Mouse (Mus musculus) c-Kit-positive CD71-positive TER-119-positive erythroid progenitor cells, embryonic 14.5 days (primary cell): Measurements from ENCODE around the gene Supt6.

Experiments
- DNase-seq: peaks from one replicate; pipeline ENCODE4 v3.0.0-alpha.2; 2013; ENCODE audit warnings: low spot score

Supt6 gene

DNA sequence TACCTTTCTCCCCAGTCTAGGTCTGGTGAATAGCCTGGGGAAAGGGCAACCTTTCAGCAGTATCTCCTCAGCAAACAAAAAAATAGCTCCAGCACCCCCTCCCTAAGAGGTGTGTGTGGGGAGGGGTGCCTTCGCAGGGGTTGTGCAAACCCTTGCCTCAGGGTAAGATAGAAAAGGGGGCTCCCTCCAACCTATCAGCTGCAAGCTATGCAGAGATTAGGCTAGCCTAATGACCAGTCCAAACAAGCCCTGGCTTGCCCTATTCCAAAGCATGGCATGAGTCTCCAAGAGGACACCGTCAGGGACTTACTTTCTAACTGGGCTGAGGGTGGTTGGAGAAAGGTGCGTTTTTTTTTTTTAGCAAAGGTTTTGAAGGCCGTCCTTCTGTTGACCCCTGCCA, 79.6 kb downstream of the Supt6 start:
- no peak for DNase-seq

DNA sequence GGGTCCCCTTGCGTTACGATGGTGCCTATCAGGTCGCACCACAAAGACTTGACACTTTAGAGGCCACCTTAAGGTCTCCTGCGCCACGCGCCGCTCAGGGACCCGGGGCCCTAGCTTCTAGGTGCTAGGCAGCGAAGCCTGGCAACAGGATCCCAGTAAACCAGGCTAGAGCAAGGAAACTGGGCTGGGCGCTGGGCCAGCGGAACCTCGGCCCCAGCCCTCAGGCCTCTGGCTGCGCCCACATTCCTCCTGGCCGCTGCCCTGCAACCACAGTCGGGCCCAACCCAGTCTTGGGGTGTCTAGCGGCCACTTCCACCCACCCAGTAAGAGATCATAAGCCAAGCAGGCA, 80.1 kb downstream of the Supt6 start:
- DNase-seq = no peak

DNA sequence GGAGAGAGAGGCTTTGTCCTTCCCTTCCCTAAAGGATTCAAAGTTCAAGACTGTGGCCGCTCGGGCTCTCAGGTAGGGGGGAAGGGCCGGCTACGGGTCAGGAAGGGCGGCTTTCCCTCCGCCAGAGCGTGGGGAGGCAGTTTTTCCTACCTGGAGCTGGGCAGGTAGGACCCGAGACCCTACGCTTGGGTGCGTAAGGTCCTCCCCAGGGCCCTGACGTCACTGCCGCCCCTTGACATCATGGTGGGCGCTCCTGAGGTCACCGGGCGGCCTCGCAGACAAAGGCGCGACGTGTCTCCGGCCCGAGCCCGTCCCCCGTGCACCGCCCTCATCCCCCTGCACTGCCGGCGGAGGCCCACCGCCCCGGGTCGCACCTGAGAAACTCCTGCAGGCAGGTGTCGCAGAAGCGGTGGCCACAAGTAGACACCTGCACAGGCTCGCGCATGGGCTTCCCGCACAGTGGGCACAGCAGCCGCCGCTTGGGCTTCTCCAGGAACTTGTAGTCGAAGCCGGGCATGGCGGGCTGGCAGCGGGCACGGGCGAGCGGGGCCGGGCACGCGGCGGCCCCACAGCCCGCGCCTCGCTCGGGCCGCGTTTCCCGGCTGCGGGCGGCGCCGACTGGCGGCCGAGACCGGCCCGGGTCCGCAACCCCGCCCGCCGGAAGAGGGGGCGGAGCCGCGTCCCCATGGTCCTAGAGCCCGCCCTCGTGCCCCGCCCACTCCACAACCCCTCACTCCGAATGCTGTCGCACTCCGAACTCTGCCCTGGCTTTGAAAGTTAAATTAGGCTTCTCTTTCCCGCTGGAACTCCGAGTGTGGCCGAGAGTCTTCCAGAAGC, 80.6 kb downstream of the Supt6 start, which contains the start of gene Traf4:
Traf4 (minus strand) TSS at position 666 of the 837 bp plus-strand sequence.
- peak; percentile 82 for DNase-seq

DNA sequence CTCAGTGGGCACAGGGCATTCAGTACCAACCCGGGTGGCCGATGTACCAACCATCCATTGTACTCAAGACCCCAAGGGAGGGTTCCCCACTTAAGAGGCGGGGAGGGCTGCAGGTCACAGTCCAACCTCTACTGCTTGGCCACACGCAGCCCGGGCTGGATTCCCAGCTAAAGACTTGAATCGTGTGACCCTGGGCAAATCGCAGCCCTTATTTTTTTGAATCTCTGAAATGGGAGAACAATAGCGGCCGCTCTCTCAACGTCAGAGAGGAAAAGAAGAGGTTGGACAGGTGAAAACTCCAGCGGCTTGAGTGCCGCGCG, 81.2 kb downstream of the Supt6 start:
- no peak for DNase-seq

DNA sequence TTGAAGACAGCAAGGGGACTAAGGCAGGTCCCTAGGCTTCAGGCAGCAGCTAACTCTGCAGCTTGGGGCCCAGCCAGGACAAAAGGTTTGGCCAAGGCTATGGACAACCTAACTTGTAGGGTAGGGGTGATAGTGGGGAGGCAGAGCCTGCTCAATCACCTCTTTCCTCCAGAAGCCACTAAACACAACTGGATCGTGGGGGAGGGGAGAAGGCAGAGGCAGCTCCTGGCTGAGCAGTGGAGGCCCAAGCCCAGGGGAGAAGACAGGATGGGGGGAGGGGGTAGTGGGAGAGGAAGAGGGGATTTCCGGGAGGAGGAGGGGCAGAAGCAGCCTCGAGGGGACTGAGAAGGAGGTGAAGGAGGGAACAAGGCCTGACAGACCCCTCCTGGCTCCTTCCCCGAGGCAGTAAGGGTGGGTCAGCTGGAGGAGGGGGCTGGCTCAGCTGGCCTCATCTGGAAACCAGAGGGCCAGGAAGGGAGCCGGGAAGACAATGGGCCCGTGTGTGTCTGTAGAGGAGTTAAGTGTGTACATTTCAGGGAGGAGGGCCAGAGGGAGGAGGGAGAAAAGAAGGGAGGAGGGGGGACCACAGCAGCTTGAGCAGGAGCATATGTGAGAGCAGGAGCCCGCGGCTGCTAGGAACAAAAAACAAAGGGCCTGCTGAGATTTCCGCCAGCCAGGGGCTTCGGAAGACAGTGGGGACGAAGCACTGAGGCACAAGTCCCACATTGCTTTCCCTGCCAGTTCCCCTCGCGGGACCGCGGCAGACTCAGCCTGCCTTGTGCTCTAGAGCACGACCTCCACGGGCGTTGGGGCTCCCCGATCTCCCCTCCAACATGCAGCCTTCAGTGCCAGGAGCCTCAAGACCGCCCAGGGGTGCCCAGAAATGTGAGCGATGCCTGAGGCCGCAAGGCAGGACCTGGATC, 81.8 kb downstream of the Supt6 start:
- no peak for DNase-seq

DNA sequence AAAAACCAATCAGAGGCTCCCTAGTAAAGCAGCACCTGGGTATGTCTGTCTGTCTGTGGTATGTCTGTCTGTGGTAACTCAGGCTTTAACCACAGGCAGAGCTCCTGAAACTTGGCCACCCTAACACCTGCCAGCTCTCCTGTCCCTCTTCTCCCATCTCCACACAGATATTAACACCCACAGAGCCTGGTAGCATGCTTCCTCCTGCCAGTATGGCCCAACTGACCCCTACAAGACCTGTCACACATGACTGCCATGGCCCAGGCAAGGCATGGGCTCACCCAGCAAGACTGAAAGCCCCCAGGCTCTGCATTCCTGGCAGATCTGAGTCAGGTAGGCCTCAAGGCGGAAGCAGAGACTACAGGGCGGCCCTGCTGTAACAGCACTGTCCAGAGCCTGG, 82.7 kb downstream of the Supt6 start:
- DNase-seq = no peak

DNA sequence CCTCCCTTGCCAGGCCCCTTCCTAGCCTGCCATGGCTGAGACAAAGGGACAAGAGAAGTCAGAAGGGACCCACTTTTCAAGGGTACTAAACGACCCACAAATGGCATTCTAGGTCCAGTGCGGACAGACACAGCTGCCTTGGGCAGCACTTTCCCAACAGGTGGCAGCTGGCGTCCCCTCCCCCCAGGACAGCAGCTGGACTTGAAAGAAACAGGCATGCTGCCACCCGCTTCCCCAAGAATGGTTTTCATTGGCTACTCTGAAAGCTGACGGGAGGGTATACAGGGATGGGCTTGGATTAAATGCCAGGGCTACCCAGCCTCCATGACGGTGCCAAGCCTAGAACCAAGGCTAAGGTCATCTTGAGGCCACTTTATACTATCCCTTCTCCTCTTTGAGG, 83.3 kb downstream of the Supt6 start:
- no peak for DNase-seq

DNA sequence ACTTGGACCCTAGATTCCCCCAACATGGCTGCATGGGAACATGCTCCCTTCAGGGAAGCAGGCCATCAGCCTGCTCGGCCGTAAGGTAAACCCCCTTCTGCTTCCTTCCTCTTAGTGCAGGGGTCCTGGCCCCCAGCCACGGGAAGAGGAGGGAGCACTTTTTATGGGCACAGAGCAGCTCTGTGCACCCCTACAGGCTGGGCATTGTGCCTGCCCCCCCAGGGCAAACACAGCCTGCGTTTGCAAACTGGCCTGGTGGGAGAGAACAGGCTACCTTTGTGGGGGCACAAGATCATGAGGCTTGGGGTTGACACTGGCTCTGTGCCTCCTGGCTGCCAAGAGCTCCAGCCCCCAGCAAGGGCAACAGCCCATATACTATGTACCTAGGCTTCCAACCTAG, 83.8 kb downstream of the Supt6 start:
- no peak for DNase-seq

DNA sequence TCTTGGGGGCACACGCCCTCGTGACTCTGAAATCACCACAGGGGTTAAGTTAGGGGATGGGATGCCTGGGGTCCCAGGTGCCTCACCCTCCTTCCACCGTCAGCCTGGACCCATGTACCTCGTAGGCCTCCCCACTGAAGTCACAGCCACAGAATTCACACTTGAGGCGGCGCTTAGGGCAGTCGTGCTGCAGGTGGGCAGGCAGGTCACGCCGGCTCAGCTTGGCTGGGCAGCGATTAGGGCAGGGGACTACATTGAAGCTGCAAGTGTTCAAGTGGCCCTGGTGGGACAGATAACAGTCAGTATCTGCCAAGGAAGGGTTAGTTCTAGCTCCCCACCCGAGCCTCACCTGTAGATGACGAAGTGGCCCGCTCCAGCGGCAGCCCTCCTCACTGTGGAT, 84.6 kb downstream of the Supt6 start:
- no peak for DNase-seq

DNA sequence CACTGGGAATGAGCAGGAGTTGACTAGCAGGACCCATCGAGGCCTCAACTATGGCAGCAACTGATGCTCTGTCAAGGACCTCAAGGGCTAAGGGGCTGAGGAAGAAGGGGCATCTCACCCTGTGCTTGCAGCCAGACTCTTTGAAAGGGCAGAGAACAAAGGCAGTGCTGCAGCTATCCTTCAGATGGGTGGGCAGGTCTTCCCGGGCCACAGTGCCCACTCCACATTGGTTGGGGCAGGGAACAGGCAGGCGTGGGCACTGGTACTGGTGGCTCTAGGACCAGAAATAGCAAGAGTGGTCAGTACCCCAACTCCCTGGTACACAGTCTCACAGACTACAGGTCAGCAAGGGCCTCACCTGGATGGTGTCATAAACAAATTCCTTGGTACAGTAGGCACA, 85.1 kb downstream of the Supt6 start:
- DNase-seq = no peak

DNA sequence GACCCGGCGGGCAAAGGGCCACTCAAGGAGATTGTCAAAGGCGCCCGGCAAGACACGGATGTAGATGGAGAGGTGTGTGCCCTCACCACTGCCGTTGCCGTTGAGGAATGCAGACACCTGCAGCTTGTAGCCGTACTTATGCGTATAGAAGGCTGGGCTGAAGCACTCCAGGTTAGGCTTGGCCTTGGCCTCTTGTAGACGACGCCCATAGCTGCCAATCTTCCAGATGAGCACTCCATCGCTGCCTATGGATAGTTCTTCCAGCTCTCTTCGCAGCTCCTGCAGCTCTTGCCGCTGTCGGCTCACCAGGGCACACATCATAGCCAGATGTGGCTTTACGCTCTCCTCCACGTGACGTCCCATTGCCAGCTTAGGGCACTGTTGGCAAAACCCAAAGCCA, 85.6 kb downstream of the Supt6 start:
- no peak for DNase-seq

DNA sequence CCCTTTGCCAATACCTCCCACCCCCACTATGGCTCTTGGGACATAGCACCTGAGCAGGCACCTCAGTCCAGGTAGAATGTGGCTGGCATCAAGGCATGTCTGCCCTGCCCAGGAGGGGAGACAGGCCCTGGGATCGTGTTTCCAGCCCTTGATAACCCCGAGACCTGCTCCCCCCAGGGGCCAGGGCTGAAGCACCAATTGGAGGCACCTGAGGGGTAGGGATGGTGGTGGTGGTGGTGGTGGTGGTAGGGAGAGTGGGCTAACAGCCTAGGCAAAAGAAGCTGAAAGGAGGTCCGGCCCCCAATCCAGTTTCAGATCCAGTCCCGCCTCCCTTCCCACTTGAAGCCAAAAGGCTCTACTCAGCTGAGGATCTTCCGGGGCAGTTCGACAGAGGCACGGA, 86.2 kb downstream of the Supt6 start:
- no peak for DNase-seq

DNA sequence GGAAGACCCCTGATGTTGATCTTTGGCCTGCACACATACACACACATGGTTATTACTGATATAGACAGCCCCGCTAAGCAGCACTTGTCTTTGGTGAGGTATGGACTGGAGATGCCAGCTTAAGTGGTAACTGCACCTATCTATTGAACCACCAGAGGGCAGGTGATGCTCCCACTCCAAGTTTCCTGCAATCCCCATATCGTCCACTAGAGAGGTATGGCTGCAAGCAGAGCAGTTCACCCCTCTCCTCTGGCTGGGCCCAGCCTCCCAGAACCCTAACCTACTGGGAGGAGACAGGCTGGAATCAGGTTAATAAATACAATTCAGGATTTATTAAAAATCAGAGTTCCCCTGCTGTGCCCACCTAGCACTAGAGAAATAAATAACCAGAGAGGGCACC, 86.7 kb downstream of the Supt6 start:
- peak; percentile 87 for DNase-seq
